Mouse (Mus musculus) liver, postnatal 0 days (tissue): ENCODE results near the gene Bid. TPM values are rescaled to one million over a fixed set of nuclear protein-coding genes. Genes with fewer than 3 reads are reported as not detected.

Experiments
- ATAC-seq: fragments of 200-750 bp; cut with Nextera tagmentation; 2 replicates; pipeline ENCODE4 v1.8.0; 2017; ENCODE audit warnings: mild to moderate bottlenecking, moderate library complexity
- DNase-seq: peaks from one replicate; pipeline ENCODE4 v3.0.0-alpha.2; 2016
- H3K27ac ChIP-seq: fragments of 300-500 bp; sonication (generic); 2 replicates; pipeline ENCODE4 v1.5.1; 2014; ENCODE audit warnings: antibody characterized with exemption, moderate library complexity, mild to moderate bottlenecking, low read depth
- H3K27me3 ChIP-seq: fragments of 300-500 bp; sonication (generic); 2 replicates; pipeline ENCODE4 v1.6.1; 2014; ENCODE audit warnings: low read length, control low read depth, mixed read lengths; ENCODE audit not compliant: insufficient read depth
- H3K36me3 ChIP-seq: fragments of 300-500 bp; sonication (generic); replicated peaks from 2 replicates; pipeline ENCODE4 v1.6.1; 2014; ENCODE audit warnings: mild to moderate bottlenecking, control low read depth, low read length, moderate library complexity, mixed read lengths; ENCODE audit not compliant: insufficient read depth
- H3K4me1 ChIP-seq: fragments of 300-500 bp; sonication (generic); 2 replicates; pipeline ENCODE4 v1.6.1; 2014; ENCODE audit warnings: antibody characterized with exemption, mild to moderate bottlenecking, control low read depth; ENCODE audit not compliant: insufficient read depth
- H3K4me2 ChIP-seq: fragments of 300-500 bp; sonication (generic); 2 replicates; pipeline ENCODE4 v1.6.1; 2014; ENCODE audit warnings: low read depth, mild to moderate bottlenecking, low read length, moderate library complexity, mixed read lengths
- H3K4me3 ChIP-seq: fragments of 300-500 bp; sonication (generic); 2 replicates; pipeline ENCODE4 v1.5.1; 2014; ENCODE audit warnings: low read depth, low read length
- H3K9ac ChIP-seq: fragments of 300-500 bp; sonication (generic); replicated peaks from 2 replicates; pipeline ENCODE4 v1.6.1; 2014; ENCODE audit warnings: mild to moderate bottlenecking, moderate library complexity
- H3K9me3 ChIP-seq: fragments of 300-500 bp; sonication (generic); 2 replicates; pipeline ENCODE4 v1.6.1; 2016; ENCODE audit warnings: mild to moderate bottlenecking, control low read depth, low read length, mixed read lengths
- CTCF ChIP-seq: sonication (generic); IDR thresholded peaks from 2 replicates; pipeline ENCODE4 v1.5.1; 2016; ENCODE audit warnings: antibody characterized with exemption, low read depth
- EP300 ChIP-seq: IDR thresholded peaks from 2 replicates; pipeline ENCODE4 v1.6.1; 2016; ENCODE audit warnings: antibody characterized with exemption, low read depth, mild to moderate bottlenecking
- WGBS: fragments of 180-500 bp; shearing (Covaris S2); extraction: QIAGEN DNeasy Blood & Tissue Kit; methylation state at CpG from one replicate; pipeline ENCODE4 v1.1.7; 2014; ENCODE audit not compliant: insufficient replicate concordance; 5-methylcytosine and 5-hydroxymethylcytosine counted together
- polyA plus RNA-seq: library from polyadenylated mRNA; unstranded; fragments of >200 nt; fragmentation: Nextera tagmentation; extraction: Ambion mirVana; gene quantifications from 2 replicates; pipeline ENCODE4 v1.2.1, GENCODE M21; 2015

The Bid gene
- polyA plus RNA-seq, result 24.6 and 24.7 TPM in 2 replicates

DNA sequence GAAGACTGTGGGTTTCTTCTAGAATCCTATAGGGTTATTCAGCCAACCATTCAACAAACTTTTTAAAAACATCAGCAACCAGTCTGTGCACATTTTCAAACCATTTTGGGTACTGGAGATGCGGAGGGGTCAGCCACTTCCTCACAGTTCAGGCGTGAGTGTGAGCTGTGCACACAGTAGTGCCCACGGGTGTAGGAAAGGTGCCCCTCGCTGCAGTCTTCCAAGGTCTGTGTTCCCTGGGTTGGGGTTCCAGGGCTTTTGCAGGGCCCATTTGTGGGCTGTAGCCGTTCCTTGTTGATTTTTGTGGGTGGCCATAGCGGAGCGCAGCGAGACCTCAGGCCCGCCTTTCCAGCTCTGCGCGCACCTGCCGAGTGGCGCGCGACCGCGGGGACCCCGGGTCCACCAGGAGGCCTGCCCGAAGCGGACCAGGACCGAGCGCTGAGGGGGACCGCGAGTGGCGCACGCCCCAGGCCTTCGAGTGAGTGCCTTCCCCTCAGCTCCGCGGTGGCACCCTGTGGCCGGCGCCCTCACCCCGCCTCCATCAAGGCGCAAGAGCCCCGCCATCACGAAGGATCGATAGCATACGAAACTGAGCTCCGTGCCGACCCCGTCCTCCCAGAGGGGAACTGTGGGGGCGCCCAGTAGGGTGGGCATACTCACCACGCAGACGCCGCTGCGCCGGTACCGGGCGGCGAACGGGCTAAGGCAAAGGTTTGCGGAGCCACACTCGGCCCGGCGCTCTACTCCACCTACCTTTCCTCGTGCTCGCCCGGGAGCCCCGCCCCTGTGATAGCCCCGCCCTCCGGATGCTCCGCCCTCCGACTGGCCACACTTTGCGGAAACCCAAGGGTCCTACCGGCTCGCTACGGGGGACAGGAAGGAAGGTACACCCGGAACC, at the start of gene Bid:
Bid (minus strand) TSS at position 780 of the 898 bp plus-strand sequence.
- Histone ChIP-seq H3K27ac (peak within 1 kb of the TSS; percentile 79), H3K36me3 (no peaks in the 10 kb centered on the region), H3K4me3 (peak within 1 kb of the TSS; percentile 79), H3K4me1 (peaks cover 54% of the 10 kb centered on the region), H3K9me3 (no peaks in the 10 kb centered on the region), H3K4me2 (peak within 1 kb of the TSS; percentile 99), H3K27me3 (no peaks in the 10 kb centered on the region), H3K9ac (peak within 1 kb of the TSS; percentile 83)
- TF ChIP-seq EP300 (no peak), CTCF (no peak)
- WGBS, result under 1% methylated on average over 56 of the region's 67 CpGs
- DNase-seq, result peak; percentile 97
- ATAC-seq, result peak; percentile 86

DNA sequence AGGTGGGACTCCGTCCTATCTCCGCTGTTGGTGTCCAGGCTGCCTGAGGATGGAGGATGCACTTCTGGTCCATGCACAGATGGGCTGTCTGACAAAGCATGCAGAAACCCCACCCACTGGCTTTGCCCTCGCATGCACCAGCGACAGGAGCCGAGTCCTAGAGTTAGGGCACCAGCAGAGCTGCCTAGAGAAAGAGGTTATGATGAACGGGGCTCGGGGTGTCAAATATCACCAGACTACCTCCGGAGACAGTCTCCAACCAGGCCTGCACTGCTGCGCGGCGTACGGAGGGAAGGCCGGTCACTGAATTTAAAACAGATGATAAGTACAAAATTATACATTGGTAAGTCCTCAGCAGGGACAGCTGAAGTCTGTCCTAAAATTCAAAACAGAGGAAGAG, 49.2 kb upstream of the Bid start:
- Histone ChIP-seq H3K9me3 (no peaks in the 10 kb centered on the region), H3K27me3 (no peaks in the 10 kb centered on the region), H3K9ac (no peak overlapping the region), H3K4me2 (no peak overlapping the region), H3K4me1 (no peaks in the 10 kb centered on the region), H3K27ac (no peak overlapping the region), H3K36me3 (peaks cover 21% of the 10 kb centered on the region), H3K4me3 (no peak overlapping the region)
- TF ChIP-seq EP300 (no peak), CTCF (no peak)
- ATAC-seq (no peak), DNase-seq (no peak)
- WGBS, result 87% methylated on average over 13 of the region's 13 CpGs

DNA sequence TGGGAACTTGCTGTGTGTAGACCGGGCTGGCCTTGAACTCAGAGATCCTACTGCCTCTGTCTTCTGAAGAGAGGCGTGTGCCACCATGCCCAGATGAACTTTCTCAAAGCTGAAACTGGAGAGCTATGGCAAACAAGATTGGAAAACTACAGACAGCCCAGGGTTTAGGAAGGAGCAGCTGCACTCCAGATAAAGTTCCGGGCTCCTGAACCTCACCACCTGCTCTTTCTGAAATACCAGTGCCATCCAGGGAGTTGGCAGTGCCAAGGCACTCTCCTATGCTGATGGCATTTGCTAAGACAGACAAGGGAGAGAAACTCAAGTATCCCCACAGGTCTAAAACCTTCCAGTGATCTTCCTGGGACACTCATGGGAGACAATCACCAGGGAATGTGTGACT, 47.5 kb upstream of the Bid start:
- DNase-seq (no peak), ATAC-seq (no peak)
- WGBS, result 90% methylated on average over 3 of the region's 3 CpGs
- H3K36me3 ChIP-seq, result peaks cover 19% of the 10 kb centered on the region
- H3K4me3 ChIP-seq, result no peak overlapping the region
- no peaks in the 10 kb centered on the region for H3K4me1 ChIP-seq
- no peak overlapping the region for H3K27ac ChIP-seq
- no peak overlapping the region for H3K9ac ChIP-seq
- TF ChIP-seq CTCF (no peak), EP300 (no peak)
- H3K4me2 ChIP-seq, result no peak overlapping the region
- no peaks in the 10 kb centered on the region for H3K9me3 ChIP-seq
- H3K27me3 ChIP-seq, result no peaks in the 10 kb centered on the region

GRCm38 (mm10) chr6:120960338-120961030, 43.8 kb upstream of the Bid start:
- H3K9ac ChIP-seq, result no peak overlapping the region
- DNase-seq (no peak), ATAC-seq (no peak)
- no peaks in the 10 kb centered on the region for H3K9me3 ChIP-seq
- H3K4me2 ChIP-seq, result no peak overlapping the region
- H3K27me3 ChIP-seq, result no peaks in the 10 kb centered on the region
- peaks cover 23% of the 10 kb centered on the region for H3K4me1 ChIP-seq
- no peak overlapping the region for H3K27ac ChIP-seq
- no peak overlapping the region for H3K4me3 ChIP-seq
- 85% methylated on average over 9 of the region's 9 CpGs for WGBS
- peaks cover 33% of the 10 kb centered on the region for H3K36me3 ChIP-seq
- TF ChIP-seq EP300, result no peak
- TF ChIP-seq CTCF, result no peak

DNA sequence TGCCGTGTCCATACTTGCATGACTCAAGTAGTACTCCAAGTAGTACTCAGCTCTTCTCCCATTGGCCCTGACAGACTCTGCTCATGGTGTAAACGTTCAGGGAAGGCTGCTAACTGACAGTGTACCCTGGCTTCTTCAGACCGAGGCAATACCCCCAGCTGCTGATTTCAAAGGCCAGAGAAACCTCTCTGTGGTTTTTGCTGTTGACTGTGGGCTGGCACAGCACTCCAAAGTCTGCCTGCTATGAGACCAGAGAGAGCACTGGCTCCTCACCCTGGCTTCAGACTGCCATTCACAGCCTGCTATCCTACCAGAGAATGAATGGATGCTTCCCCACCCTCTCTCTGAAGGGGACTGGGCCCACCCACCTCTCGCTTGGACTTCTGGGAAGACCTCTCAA, 40.7 kb upstream of the Bid start:
- no peaks in the 10 kb centered on the region for H3K9me3 ChIP-seq
- H3K9ac ChIP-seq, result no peak overlapping the region
- peaks cover 35% of the 10 kb centered on the region for H3K4me1 ChIP-seq
- H3K36me3 ChIP-seq, result peaks cover 45% of the 10 kb centered on the region
- no peak overlapping the region for H3K4me3 ChIP-seq
- no peak overlapping the region; the same call in 1 of the 2 replicates for H3K4me2 ChIP-seq
- no peak for DNase-seq
- H3K27ac ChIP-seq, result peak overlapping the region; percentile 60
- no peak for TF ChIP-seq CTCF
- TF ChIP-seq EP300, result no peak
- peak; percentile 33 for ATAC-seq
- WGBS, result 39% methylated on average over 4 of the region's 4 CpGs
- H3K27me3 ChIP-seq, result no peaks in the 10 kb centered on the region
